Mouse (Mus musculus) thymus, postnatal 36 days (tissue): Measurements from ENCODE around the gene Clstn1.

Source experiments
- DNase-seq, 2 experiments: peaks; one replicate each; pipeline ENCODE4 v3.0.0; 2022; ENCODE audit warnings: mixed read lengths in 2 of 2

Clstn1 gene

GRCm38 (mm10) chr4:149640831-149641230 lies 54.6 kb downstream of the Clstn1 start:
- DNase-seq, result no peak

- no peak for DNase-seq
Observed at GRCm38 (mm10) chr4:149641400-149641799, 55.1 kb downstream of the Clstn1 start.

GRCm38 (mm10) chr4:149641956-149642355 lies 55.7 kb downstream of the Clstn1 start:
- no peak for DNase-seq

- DNase-seq, result no peak
Observed at GRCm38 (mm10) chr4:149645761-149646160, 59.5 kb downstream of the Clstn1 start.

GRCm38 (mm10) chr4:149648031-149648805 lies 62.0 kb downstream of the Clstn1 start:
- peak in 1 of 2 experiments; percentile 35 for DNase-seq

- DNase-seq, result peak; percentile 66 to 70
Observed at GRCm38 (mm10) chr4:149650493-149651193, 64.4 kb downstream of the Clstn1 start.

GRCm38 (mm10) chr4:149654232-149654631 lies 68.0 kb downstream of the Clstn1 start:
- DNase-seq, result peak; percentile 58 to 62

- peak; percentile 77 to 87 for DNase-seq
Observed at GRCm38 (mm10) chr4:149657858-149658416, 71.7 kb downstream of the Clstn1 start.

- no peak for DNase-seq
Observed at GRCm38 (mm10) chr4:149659495-149660116, 73.3 kb downstream of the Clstn1 start.

- DNase-seq, result no peak
Observed at GRCm38 (mm10) chr4:149660598-149660997, 74.3 kb downstream of the Clstn1 start.

- no peak for DNase-seq
Observed at GRCm38 (mm10) chr4:149661967-149662589, 75.8 kb downstream of the Clstn1 start.

- peak in 1 of 2 experiments; percentile 44 for DNase-seq
Observed at GRCm38 (mm10) chr4:149663849-149664503, 77.7 kb downstream of the Clstn1 start.

- DNase-seq, result peak in 1 of 2 experiments; percentile 35
Observed at GRCm38 (mm10) chr4:149665016-149665691, 78.9 kb downstream of the Clstn1 start.

GRCm38 (mm10) chr4:149665692-149666090 lies 79.4 kb downstream of the Clstn1 start:
- no peak for DNase-seq

GRCm38 (mm10) chr4:149671175-149671574 lies 84.9 kb downstream of the Clstn1 start:
- no peak for DNase-seq

GRCm38 (mm10) chr4:149672747-149673146 lies 86.5 kb downstream of the Clstn1 start:
- DNase-seq, result no peak

- DNase-seq, result no peak
Observed at GRCm38 (mm10) chr4:149674814-149675377, 88.6 kb downstream of the Clstn1 start.

- peak in 1 of 2 experiments; percentile 43 for DNase-seq
Observed at GRCm38 (mm10) chr4:149675378-149676261, 89.4 kb downstream of the Clstn1 start.

- no peak for DNase-seq
Observed at GRCm38 (mm10) chr4:149678006-149678405, 91.7 kb downstream of the Clstn1 start.
